Mouse (Mus musculus) ES-Bruce4 (cell line): ENCODE measurements around the gene Srarp. TPM values are rescaled to one million over a fixed set of nuclear protein-coding genes. Genes with fewer than 3 reads are reported as not detected.

Source experiments
- H3K27ac ChIP-seq: 2 replicates; pipeline ENCODE4 v1.5.1; 2012; ENCODE audit warnings: low read length, inconsistent platforms; ENCODE audit not compliant: insufficient read depth
- H3K27me3 ChIP-seq: 2 replicates; pipeline ENCODE4 v1.6.1; 2012; ENCODE audit warnings: mild to moderate bottlenecking, low read length, inconsistent platforms; ENCODE audit not compliant: control insufficient read depth, poor library complexity, insufficient read depth, severe bottlenecking
- H3K36me3 ChIP-seq: 2 replicates; pipeline ENCODE4 v1.6.1; 2012; ENCODE audit warnings: inconsistent platforms, mild to moderate bottlenecking, low read length, moderate library complexity; ENCODE audit not compliant: control insufficient read depth, poor library complexity, insufficient read depth, severe bottlenecking
- H3K4me1 ChIP-seq: one replicate; pipeline ENCODE4 v1.8.1; 2011; ENCODE audit warnings: low read length; ENCODE audit not compliant: control insufficient read depth, insufficient read depth
- H3K4me3 ChIP-seq: 2 replicates; pipeline ENCODE4 v1.5.1; 2011; ENCODE audit warnings: low read depth, mild to moderate bottlenecking, low read length
- H3K9ac ChIP-seq: 2 replicates; pipeline ENCODE4 v1.6.1; 2012; ENCODE audit warnings: low read depth, mild to moderate bottlenecking, inconsistent platforms; ENCODE audit not compliant: poor library complexity, severe bottlenecking
- H3K9me3 ChIP-seq: replicated peaks from 2 replicates; pipeline ENCODE4 v1.6.1; 2012; ENCODE audit warnings: mild to moderate bottlenecking, low read length, inconsistent platforms; ENCODE audit not compliant: control insufficient read depth, poor library complexity, insufficient read depth, severe bottlenecking
- CTCF ChIP-seq: IDR thresholded peaks from one replicate; pipeline ENCODE4 v1.8.1; 2011; ENCODE audit warnings: low read depth, low read length
- POLR2A ChIP-seq: IDR thresholded peaks from one replicate; pipeline ENCODE4 v1.8.1; 2011; ENCODE audit warnings: low read length; ENCODE audit not compliant: insufficient read depth
- polyA plus RNA-seq: library from polyadenylated mRNA; stranded (reverse); fragments of >200 nt; gene quantifications from 2 replicates; pipeline ENCODE4 v1.2.4, GENCODE M21; 2011; ENCODE audit warnings: low read depth; ENCODE audit not compliant: missing spikeins, insufficient read depth, insufficient read length

The Srarp gene
- polyA plus RNA-seq, 1 experiment = not detected

- H3K27ac ChIP-seq = no peak overlapping the region
- H3K4me1 ChIP-seq = peaks cover 4% of the 10 kb centered on the region
- H3K9me3 ChIP-seq = no peaks in the 10 kb centered on the region
- no peaks in the 10 kb centered on the region for H3K27me3 ChIP-seq
- H3K36me3 ChIP-seq = no peaks in the 10 kb centered on the region
- H3K9ac ChIP-seq = no peak overlapping the region
- no peak overlapping the region for H3K4me3 ChIP-seq
- no peak for TF ChIP-seq POLR2A
- peak; percentile 31 for TF ChIP-seq CTCF
These were observed 49.8 kb downstream of the Srarp start for GRCm38 (mm10) chr4:141386150-141386549.

- H3K4me3 ChIP-seq = no peak overlapping the region
- H3K4me1 ChIP-seq = peaks cover 4% of the 10 kb centered on the region
- no peaks in the 10 kb centered on the region for H3K27me3 ChIP-seq
- peak; percentile 98 for TF ChIP-seq CTCF
- TF ChIP-seq POLR2A = no peak
- H3K9me3 ChIP-seq = no peaks in the 10 kb centered on the region
- H3K9ac ChIP-seq = no peak overlapping the region
- no peaks in the 10 kb centered on the region for H3K36me3 ChIP-seq
- H3K27ac ChIP-seq = no peak overlapping the region
These were observed 50.6 kb downstream of the Srarp start for GRCm38 (mm10) chr4:141385275-141385674.

Other genes with a start within 250 kb of the Srarp start
- gene Rsg1, start 222.1 kb downstream of the Srarp start, polyA plus RNA-seq = 1.6 and 2.8 TPM in 2 replicates
- gene Arhgef19, start 196.6 kb downstream of the Srarp start, polyA plus RNA-seq = 7.5 and 8.3 TPM in 2 replicates
- 44.7 and 51.3 TPM in 2 replicates for gene Epha2, start 134.9 kb downstream of the Srarp start, polyA plus RNA-seq
- gene Fam131c, start 67.9 kb downstream of the Srarp start, polyA plus RNA-seq = 3.0 and 3.6 TPM in 2 replicates
- gene Clcnka, start 37.4 kb downstream of the Srarp start, polyA plus RNA-seq = not detected in 2 replicates
- 1.0 and 1.5 TPM in 2 replicates for gene Clcnkb, start 20.1 kb downstream of the Srarp start, polyA plus RNA-seq
- 0.40 TPM in 1 of 2 replicates, not detected in the other for gene Hspb7, start 15.3 kb downstream of the Srarp start, polyA plus RNA-seq
- 16.4 and 17.1 TPM in 2 replicates for gene Zbtb17, start 8.5 kb upstream of the Srarp start, polyA plus RNA-seq
- 39.6 and 46.9 TPM in 2 replicates for gene Spen, start 102.5 kb upstream of the Srarp start, polyA plus RNA-seq
- gene Fblim1, start 170.0 kb upstream of the Srarp start, polyA plus RNA-seq = 73.8 and 76.6 TPM in 2 replicates
- 3.4 and 4.5 TPM in 2 replicates for gene Tmem82, start 182.5 kb upstream of the Srarp start, polyA plus RNA-seq
- gene Slc25a34, start 187.7 kb upstream of the Srarp start, polyA plus RNA-seq = 0.82 and 1.8 TPM in 2 replicates
- gene Plekhm2, start 228.8 kb upstream of the Srarp start, polyA plus RNA-seq = 11.1 and 15.1 TPM in 2 replicates
- gene Rsc1a1, start 249.5 kb upstream of the Srarp start, polyA plus RNA-seq = 4.1 TPM in 1 of 2 replicates, not detected in the other